Mouse (Mus musculus): ENCODE measurements around the gene Qdpr.

DNA sequence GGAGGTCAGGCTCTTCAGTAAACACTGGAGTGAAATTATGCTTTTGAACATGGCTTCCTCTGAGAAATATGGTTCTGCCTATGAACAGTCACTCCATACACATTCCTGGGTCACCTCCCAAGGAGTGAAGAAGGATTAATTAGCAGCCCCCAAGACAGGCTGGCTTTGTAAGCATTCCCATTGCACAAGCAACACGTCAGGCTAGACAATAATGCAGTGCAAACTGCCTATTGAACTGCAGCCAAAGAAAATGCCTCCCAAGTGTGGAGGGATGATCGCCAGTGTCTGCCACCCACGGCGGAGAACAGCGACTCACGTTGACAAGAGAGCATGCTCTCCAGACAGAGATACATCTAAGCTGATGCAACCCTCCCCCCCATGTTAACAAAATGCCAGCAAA is 26.3 kb upstream of the Qdpr start:
- TF ChIP-seq POLR2A (IDR thresholded peaks at IDR 0.05; ENCODE audit: borderline replicate concordance, extremely low read depth, insufficient read depth, insufficient read length, poor library complexity, severe bottlenecking) (no peak), CTCF (IDR thresholded peaks at IDR 0.05; ENCODE audit: borderline replicate concordance, extremely low read depth, insufficient read depth, insufficient read length) (no peak)
